Mouse (Mus musculus) forebrain, embryonic 15.5 days (tissue): ENCODE results near the gene Ngdn. TPM values are rescaled to one million over a fixed set of nuclear protein-coding genes. Genes with fewer than 3 reads are reported as not detected.

Experiments used
- ATAC-seq: fragments of 200-750 bp; cut with Nextera tagmentation; replicated peaks from 2 replicates; pipeline ENCODE4 v1.8.0; 2017; ENCODE audit warnings: mild to moderate bottlenecking, moderate TSS enrichment, moderate library complexity
- H3K27ac ChIP-seq: fragments of 300-500 bp; sonication (generic); replicated peaks from 2 replicates; pipeline ENCODE4 v1.5.1; 2015; ENCODE audit warnings: mild to moderate bottlenecking, inconsistent platforms
- H3K27me3 ChIP-seq: fragments of 300-500 bp; sonication (generic); 2 replicates; pipeline ENCODE4 v1.6.1; 2015; ENCODE audit warnings: inconsistent platforms
- H3K36me3 ChIP-seq: fragments of 300-500 bp; sonication (generic); 2 replicates; pipeline ENCODE4 v1.6.1; 2015; ENCODE audit warnings: mild to moderate bottlenecking, inconsistent platforms
- H3K4me1 ChIP-seq: fragments of 300-500 bp; sonication (generic); 2 replicates; pipeline ENCODE4 v1.6.1; 2015; ENCODE audit warnings: inconsistent platforms
- H3K4me2 ChIP-seq: fragments of 300-500 bp; sonication (generic); replicated peaks from 2 replicates; pipeline ENCODE4 v1.6.1; 2015; ENCODE audit warnings: mild to moderate bottlenecking, inconsistent platforms
- H3K4me3 ChIP-seq: fragments of 300-500 bp; sonication (generic); 2 replicates; pipeline ENCODE4 v1.5.1; 2015; ENCODE audit warnings: mild to moderate bottlenecking, inconsistent platforms
- H3K9ac ChIP-seq: fragments of 300-500 bp; sonication (generic); replicated peaks from 2 replicates; pipeline ENCODE4 v1.6.1; 2015; ENCODE audit warnings: mild to moderate bottlenecking, inconsistent platforms
- H3K9me3 ChIP-seq: fragments of 300-500 bp; sonication (generic); 2 replicates; pipeline ENCODE4 v1.6.1; 2016; ENCODE audit warnings: inconsistent platforms
- WGBS: fragments of 180-500 bp; shearing (Covaris S2); methylation state at CpG from one replicate; pipeline ENCODE4 v1.1.7; 2015; ENCODE audit warnings: mixed read lengths; 5-methylcytosine and 5-hydroxymethylcytosine counted together
- microRNA counts: library from miRNA; unstranded; fragments of <30 nt; microRNA quantifications from one replicate; lab custom pipeline; 2016
- microRNA-seq: library from miRNA; unstranded; fragments of <30 nt; microRNA quantifications from one replicate; pipeline ENCODE4, GENCODE M21; 2016
- polyA plus RNA-seq: library from polyadenylated mRNA; unstranded; fragments of >200 nt; fragmentation: Nextera tagmentation; extraction: Ambion mirVana; gene quantifications from 2 replicates; pipeline ENCODE4 v1.2.1, GENCODE M21; 2015

Ngdn gene
- polyA plus RNA-seq, 1 experiment from 2014 or later: 67.1 TPM

DNA sequence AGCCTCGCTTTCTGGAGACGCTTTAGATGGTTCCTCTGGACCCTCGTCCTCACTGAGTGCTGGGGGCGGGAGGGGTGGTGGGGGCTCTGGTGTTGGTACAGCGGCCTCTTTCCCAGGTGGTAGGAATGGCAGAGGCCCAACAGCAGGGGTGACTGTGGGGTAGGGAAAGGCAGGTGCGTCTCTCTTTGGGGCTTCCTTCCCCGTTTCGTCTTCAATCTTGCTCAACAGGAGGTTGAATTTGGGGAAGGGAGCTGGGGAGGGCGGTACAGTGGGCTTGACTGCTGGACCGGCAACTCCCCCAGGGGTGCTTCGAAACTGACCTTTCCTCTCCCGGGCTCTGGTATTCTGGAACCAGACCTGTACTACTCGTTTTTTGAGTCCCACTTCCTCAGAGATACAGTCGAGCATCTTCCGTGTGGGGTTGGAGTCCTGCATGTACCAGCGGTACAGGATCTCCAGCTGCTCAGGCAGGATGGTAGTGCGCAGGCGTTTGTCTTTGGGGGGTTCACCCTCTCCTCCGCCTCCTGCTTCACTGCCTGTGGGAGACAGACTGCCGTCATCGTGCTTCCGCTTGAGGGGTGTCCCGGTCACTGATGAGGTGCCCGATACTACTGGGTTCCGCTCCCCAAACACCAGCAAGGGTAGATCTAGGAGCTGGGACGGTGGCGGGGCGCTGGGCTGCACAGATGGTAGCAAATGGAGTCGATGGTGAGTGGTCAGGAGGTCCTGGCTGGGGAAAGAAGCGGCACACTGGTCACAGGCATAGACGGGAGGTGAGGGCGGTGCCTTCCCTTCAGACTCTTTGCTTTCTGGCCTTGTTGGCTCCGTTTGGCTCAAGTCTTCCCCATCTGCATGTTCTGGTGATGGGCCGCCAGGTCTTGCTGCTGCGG is 49.5 kb downstream of the Ngdn start:
- H3K9ac ChIP-seq: no peak overlapping the region
- no peaks in the 10 kb centered on the region for H3K9me3 ChIP-seq
- peaks cover 63% of the 10 kb centered on the region for H3K4me1 ChIP-seq
- peak overlapping the region; percentile 46 for H3K27ac ChIP-seq
- 84% methylated on average over 35 of the region's 35 CpGs for WGBS
- H3K4me3 ChIP-seq: no peak overlapping the region
- H3K27me3 ChIP-seq: no peaks in the 10 kb centered on the region
- ATAC-seq: no peak
- no peak overlapping the region for H3K4me2 ChIP-seq
- H3K36me3 ChIP-seq: peaks cover 74% of the 10 kb centered on the region

DNA sequence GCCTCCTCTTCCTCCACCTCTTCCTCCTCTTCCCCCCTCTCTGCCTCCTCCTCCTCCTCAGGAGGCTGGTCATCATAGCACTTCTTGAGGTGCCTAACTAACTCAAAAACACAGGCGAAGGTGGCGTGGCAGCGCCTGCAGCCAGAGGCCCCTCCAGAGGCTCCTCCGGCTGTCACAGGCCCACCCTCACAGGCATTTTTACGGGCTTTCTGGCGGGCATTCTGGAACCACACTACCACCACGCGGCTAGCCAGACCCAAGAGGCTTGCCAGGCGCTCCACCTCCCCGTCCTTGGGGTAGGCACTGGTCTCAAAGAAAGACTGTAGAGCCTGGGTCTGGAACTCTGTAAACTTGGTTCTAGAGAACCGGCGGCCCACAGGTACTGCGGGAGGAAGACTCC is 50.1 kb downstream of the Ngdn start:
- peak overlapping the region; percentile 46 for H3K27ac ChIP-seq

DNA sequence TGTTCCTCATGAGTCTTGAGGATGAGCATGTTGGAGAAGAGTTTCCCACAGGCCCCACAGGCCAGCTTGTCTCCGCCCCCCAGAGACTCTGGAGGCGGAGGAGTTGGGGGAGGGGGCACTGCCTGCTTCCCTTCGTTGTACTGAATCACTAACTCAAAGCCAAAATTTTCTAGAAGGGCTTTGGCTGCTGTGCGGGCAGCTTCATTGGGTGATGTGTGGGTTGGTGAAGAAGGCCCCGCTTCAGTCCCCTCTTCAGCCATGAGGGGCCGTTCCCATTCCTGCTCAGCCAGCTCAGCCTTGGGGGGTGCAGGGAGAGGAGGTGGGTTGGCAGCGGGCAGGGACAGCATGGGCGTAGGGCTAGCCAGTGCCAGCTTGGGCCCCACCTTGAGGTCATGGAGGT is 50.8 kb downstream of the Ngdn start:
- Histone ChIP-seq H3K4me1 (peaks cover 51% of the 10 kb centered on the region), H3K9me3 (no peaks in the 10 kb centered on the region), H3K27me3 (no peaks in the 10 kb centered on the region), H3K27ac (0 out of 2 replicates have a peak overlapping the region, but pooled peaks have one; percentile 46), H3K4me3 (no peak overlapping the region), H3K36me3 (peaks cover 77% of the 10 kb centered on the region), H3K9ac (no peak overlapping the region), H3K4me2 (no peak overlapping the region)
- ATAC-seq: no peak
- WGBS: 91% methylated on average over 8 of the region's 8 CpGs

More for the DNA sequence above, 50.1 kb downstream of the Ngdn start:
- Histone ChIP-seq H3K27me3 (no peaks in the 10 kb centered on the region), H3K4me2 (no peak overlapping the region), H3K9me3 (no peaks in the 10 kb centered on the region), H3K4me3 (no peak overlapping the region), H3K9ac (no peak overlapping the region), H3K4me1 (peaks cover 57% of the 10 kb centered on the region), H3K36me3 (peaks cover 75% of the 10 kb centered on the region)
- WGBS: 93% methylated on average over 13 of the region's 13 CpGs
- ATAC-seq: no peak

DNA sequence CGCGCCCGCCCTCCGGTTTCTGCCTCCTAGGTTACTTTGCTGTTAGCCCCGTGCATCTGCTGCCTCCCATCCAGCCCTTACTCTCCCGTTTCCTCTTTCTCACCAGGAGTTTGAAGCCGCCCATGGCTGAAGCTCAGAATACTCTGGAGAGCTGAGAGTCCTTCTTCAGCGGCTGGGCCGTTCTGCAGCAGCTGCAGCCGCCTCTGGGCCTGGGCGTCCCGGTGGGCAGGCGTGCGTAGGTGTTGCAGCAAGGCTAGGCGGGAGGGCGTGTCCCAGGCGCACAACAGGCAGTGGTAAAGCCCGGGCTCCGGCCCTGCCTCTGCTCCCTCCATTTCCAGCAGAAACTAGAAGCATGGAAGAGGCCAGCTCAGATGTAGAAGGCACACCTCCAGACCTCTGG is 56.5 kb downstream of the Ngdn start:
- Histone ChIP-seq H3K4me1 (peaks cover 30% of the 10 kb centered on the region), H3K36me3 (peaks cover 76% of the 10 kb centered on the region), H3K27ac (peak overlapping the region; percentile 56), H3K27me3 (no peaks in the 10 kb centered on the region), H3K9me3 (no peaks in the 10 kb centered on the region), H3K9ac (no peak overlapping the region), H3K4me3 (no peak overlapping the region), H3K4me2 (no peak overlapping the region)
- 34% methylated on average over 19 of the region's 19 CpGs for WGBS
- ATAC-seq: no peak

MicroRNAs encoded within 50 kb of the gene (microRNA counts, 519-probe panel; counts per million panel counts)
- microRNA mmu-miR-208b (lab: Ali Mortazavi, UCI): not detected

Small RNA genes lying within 50 kb of the gene (microRNA-seq; reads per million reads assigned to microRNA genes)
- gene Mir208b: 43.1 reads per million, percentile 41 among the genes with 10 or more reads in this experiment

Other genes starting within 250 kb of the Ngdn start
- gene Slc7a8, start 233.5 kb upstream of the Ngdn start, polyA plus RNA-seq: 6.4 and 8.2 TPM in 2 replicates
- not detected in 2 replicates for gene Rnf212b, start 201.3 kb upstream of the Ngdn start, polyA plus RNA-seq
- 11.1 and 13.5 TPM in 2 replicates for gene Homez, start 144.5 kb upstream of the Ngdn start, polyA plus RNA-seq
- gene Ppp1r3e, start 137.9 kb upstream of the Ngdn start, polyA plus RNA-seq: 1.7 and 2.3 TPM in 2 replicates
- gene Bcl2l2, start 132.1 kb upstream of the Ngdn start, polyA plus RNA-seq: 3.5 and 3.6 TPM in 2 replicates
- gene Gm20521, start 132.0 kb upstream of the Ngdn start, polyA plus RNA-seq: 0.14 and 0.15 TPM in 2 replicates
- gene Pabpn1, start 123.0 kb upstream of the Ngdn start, polyA plus RNA-seq: 163 and 164 TPM in 2 replicates
- 154 and 167 TPM in 2 replicates for gene Slc22a17, start 102.3 kb upstream of the Ngdn start, polyA plus RNA-seq
- gene Efs, start 89.3 kb upstream of the Ngdn start, polyA plus RNA-seq: 27.6 and 30.4 TPM in 2 replicates
- 0.27 and 0.29 TPM in 2 replicates for gene Il25, start 82.8 kb upstream of the Ngdn start, polyA plus RNA-seq
- gene Cmtm5, start 79.2 kb upstream of the Ngdn start, polyA plus RNA-seq: 3.8 and 5.5 TPM in 2 replicates
- 1.0 and 1.3 TPM in 2 replicates for gene Myh6, start 48.5 kb upstream of the Ngdn start, polyA plus RNA-seq
- not detected in 2 replicates for gene Gm17428, start 38.5 kb upstream of the Ngdn start, polyA plus RNA-seq
- gene Myh7, start 20.8 kb upstream of the Ngdn start, polyA plus RNA-seq: 6.5 and 6.7 TPM in 2 replicates
- 27.4 and 30.6 TPM in 2 replicates for gene Zfhx2, start 76.9 kb downstream of the Ngdn start, polyA plus RNA-seq
- 52.2 and 52.3 TPM in 2 replicates for gene Thtpa, start 79.3 kb downstream of the Ngdn start, polyA plus RNA-seq
- gene Ap1g2, start 91.1 kb downstream of the Ngdn start, polyA plus RNA-seq: 11.4 and 13.0 TPM in 2 replicates
- 37.4 and 38.3 TPM in 2 replicates for gene Jph4, start 101.5 kb downstream of the Ngdn start, polyA plus RNA-seq
- 0.53 TPM in 1 of 2 replicates, not detected in the other for gene Dhrs2, start 206.6 kb downstream of the Ngdn start, polyA plus RNA-seq